Mouse (Mus musculus) adrenal gland, adult 8-10 months (tissue): ENCODE measurements around the gene BC025446. TPM values are rescaled to one million over a fixed set of nuclear protein-coding genes. Genes with fewer than 3 reads are reported as not detected.
"Not testable (repeated sequence)": the region's sequence is repeated elsewhere in the genome, so short reads cannot be mapped to it uniquely, and the experiment has no call there.

Experiments
- DNase-seq: peaks from one replicate; pipeline ENCODE4 v3.0.0; 2022
- total RNA-seq, 4 experiments: library from RNA; stranded (reverse); gene quantifications; 2 replicates each; pipeline ENCODE4 v1.2.4; 2022

The BC025446 gene
- under 1 TPM in 1 of 4 experiments, not detected in 3; 0.22 TPM for total RNA-seq

DNA sequence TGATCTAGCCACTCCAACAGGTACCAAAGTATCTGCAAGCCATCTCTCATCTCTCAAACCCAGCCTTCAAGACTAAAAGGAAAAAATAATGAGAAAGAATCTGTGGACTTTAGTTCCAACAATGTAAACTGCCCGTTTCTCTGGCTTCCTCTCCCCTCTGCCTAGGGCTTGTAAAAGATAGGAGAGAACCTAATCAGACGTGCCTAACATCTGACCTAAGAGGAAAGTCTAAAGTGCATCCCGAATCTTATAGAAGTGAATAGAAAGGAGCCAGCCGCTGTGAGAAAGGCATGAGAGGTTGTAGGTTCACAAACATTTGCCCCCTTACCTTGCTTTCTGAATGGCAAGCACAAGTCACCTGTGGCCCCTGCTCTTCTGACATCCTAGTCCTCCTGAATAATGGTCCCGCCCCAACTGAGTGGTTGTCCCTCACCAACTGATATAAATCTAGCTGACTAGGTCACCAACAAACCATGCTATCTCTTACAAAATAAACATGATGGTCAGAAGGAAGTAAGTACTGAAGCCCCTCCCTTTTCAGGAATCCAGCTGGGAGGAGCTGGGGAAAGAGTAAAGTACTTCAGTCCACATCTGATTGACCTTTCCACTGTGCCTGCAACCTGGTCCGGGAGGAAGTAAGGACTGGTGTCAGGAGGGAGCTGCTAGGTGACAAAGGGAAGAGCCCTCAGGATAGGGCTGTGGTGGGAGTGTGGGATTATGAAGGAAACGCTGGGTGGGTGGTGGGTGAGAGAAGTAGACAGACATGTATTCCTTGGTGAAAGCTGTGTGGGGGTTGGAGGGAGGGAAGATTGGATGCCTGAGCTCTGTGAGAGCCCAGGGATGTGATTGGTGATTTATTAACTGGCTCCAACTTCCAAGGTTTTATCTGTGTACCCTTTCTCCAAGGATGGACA is at the start of gene BC025446:
TSS of gene BC025446 (plus strand) at position 599 of the 914 bp plus-strand sequence.
- no peak for DNase-seq

DNA sequence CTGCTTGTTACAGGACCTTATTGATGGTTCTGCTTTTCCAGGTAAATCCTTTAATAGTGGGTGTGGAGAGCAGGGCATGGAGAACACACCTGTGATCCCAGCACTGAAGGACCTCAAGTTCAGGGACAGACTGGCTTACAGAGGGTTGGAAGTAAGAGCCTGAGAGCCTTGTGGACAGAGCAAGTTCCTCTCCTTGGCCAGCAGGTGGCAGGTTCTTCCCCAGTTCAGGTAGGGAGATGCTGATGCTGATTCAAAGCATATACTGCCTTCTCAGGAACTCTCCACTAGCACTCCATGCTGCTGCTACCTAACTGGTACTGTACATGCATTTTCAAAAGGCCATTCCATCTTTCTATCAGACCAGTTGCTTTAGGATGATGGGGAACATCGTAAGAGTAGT is 40.7 kb upstream of the BC025446 start:
- DNase-seq = no peak

DNA sequence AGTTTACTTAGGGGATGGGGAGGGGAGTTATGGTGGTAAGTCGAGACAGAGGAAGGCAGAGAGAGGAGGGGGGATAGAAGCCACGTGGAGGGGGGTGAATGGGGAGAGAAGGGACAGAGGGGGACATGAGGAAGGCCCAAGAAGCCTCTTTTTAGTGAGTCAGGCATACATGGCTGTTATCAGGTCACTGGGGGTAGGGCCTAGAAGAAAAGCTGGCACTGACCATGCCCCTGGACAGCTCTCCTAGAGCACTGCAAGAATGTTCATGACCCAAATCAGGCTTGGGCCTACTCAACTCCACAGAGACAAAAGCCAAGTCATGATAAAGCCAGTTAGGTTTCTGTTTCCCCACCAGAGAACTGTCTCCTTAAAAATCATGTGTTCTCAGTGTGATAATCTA is 29.9 kb upstream of the BC025446 start:
- DNase-seq = no peak

DNA sequence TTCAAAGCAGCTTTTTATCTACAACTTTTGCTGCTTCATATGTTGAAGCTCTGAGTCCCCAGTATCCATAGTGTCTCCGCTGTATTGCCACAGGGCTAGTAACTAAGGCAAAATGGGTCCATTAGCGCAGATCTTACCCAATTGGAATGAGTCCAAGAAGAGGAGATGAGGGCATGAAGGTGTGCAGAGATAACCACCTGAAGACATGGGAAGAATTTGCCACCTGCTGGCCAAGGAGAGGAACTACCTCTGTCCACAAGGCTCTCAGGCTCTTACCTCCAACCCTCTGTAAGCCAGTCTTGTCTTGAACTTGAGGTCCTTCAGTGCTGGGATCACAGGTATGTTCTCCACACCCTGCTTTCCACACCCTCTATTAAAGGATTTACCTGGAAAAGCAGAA is 27.1 kb upstream of the BC025446 start:
- no peak for DNase-seq

DNA sequence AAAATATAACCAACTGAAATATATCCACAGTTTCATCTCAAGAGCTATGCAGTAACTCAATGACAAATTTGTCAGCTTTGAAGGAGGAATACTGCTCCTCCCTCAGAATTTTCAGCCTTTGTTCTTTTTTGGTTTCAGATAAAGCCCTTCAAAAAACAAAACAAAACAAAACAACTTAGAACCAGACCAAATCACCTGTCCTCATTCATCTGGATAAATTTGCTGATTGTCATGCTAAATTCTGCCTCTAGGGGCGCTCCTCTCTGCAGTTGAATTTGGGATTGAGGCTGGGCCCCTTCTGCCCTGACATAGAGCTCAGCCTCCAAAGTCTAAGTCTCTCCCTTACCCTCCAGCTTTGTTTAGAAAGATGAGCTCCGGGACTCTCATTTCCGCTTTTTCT is 25.6 kb upstream of the BC025446 start:
- DNase-seq = not testable (repeated sequence)

DNA sequence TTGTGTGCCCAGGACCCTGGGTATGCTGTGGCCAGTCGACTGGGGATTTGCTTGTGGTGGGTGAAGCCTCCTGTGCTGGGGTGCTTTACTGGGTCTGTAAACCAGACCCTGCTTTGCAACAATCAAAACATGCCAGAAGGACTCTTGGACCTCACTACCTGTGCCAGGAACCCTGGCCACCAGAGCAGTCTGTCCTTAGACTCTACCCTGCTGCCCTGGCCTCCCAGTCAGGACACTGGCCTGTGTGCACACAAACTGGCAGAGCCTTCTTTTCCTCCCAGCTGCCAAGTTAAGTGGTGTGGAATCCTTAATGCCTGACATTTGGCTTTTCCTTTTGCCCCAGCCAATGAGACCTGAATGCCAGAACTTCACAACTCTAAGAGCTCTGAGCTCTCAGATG is 655 bp downstream of the BC025446 start:
- no peak for DNase-seq

DNA sequence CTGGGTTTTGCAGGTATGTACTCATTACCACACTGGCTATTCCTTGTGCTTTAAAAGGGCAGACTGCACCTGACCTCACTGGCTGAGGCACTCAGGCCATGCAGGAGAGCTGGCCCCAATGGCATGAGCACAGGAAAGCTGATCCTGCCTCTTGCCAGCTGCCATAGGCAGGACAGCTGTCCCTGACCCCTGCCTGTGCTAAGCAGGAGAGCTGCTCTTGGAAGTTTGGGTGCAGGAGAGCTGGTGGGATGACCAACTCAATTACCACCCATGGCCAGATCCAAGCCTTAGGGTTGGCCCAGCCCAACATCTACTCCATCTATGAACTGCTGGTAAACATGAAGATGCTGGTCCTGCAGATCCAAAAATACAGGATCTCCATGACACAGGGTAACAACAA is 5.8 kb downstream of the BC025446 start:
- DNase-seq = no peak

DNA sequence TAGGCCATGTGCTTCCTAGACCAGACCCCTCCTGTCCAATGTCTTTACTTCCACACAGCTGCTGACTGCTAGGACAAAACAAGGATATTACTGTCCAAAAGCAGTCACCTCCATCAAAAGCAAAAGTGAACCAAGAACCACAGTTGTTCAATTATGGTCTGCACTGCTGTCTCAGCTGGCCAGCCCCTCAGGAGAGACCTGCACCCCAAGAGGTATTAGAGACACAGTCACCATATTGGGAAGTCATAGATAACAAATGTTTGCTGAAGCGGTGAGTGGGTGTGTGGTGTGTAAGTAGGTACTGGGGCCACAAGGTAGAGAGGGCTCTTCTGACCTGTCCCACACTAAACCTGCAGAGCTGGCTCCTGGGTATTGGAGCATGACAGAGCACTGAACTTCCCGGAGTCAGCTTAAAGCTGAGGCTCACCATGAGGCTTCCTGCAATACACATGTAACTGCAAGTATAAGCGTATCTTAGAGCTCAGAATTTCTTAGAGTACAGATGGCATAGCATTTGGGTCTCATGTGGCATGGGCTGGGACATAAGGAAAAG is 21.6 kb downstream of the BC025446 start:
- no peak for DNase-seq

DNA sequence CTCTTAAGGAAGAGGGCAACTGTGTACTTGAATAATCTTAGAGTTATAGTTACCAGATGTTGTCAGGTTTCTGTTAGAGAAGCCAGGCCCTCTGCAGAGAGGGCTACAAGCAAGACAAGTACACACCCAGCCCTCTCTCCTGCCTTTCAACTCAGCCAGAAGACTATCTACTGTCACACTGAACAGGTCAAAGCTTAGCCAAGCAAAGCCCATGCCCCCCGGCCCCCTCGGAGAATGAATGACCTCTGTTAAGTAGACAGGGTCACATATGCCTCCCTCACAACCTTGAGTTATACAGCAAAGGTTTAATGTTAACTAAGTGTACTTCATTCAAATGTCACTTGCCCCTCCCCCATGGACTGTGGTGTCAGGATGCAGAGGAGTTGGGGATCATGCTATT is 24.4 kb downstream of the BC025446 start:
- no peak for DNase-seq

DNA sequence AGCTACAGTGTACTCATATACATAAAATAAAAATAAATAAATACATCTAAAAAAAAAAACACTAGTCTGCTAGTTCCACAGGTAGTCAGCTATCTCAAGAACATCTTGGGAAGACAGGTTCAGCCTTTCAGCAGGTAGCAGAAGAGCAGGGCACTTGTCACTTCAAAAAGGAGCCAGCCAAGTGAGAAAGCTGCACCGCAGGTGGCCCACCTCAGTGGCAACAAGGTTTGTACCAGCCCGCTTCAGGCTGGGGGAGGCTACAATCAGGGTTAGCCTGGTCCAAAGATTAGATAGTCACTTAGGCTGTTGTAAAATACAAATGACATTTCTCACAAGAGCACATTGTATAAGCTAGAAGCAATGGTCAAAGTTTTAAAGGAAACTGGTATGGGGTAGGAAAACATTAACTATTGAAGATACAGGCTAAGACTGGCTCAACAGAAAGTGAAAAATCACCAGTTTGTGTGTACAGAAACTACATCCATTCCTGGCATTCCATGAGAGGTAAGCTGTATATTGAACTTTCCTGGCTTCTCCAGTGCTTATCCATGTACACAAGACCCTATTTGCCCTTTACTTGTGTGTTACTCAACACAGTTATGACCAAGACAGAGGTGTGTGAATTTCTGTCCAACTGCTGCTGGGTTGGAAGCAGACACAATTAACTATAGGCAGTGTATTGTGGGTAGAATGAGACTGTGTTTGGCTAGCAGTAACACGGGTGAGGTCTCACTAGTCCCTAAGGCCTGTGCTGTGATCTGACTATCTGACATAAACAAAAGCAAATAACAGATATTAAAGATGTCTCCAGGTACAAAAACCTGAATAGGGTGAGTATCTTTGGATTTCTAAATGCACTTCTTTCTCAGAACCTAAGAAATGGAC is 26.8 kb downstream of the BC025446 start:
- DNase-seq = no peak

DNA sequence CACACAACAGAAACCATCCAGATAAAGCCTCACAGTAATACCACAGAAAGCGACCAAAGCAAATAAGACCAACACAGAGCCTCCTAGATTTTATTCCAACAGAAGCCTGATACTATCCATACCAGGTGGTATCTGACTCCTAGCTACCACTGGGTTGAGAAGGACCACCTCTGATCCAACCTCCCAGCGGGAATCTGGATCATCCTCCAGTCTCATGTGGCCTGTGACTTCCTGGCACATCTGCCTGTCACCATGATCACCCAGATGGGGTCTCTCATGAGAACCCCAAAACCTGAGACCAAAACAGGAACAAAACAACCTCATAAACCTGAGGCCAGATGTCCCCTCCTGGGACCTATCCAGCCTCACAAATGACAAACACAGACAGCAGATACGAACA is 38.5 kb downstream of the BC025446 start:
- no peak for DNase-seq

DNA sequence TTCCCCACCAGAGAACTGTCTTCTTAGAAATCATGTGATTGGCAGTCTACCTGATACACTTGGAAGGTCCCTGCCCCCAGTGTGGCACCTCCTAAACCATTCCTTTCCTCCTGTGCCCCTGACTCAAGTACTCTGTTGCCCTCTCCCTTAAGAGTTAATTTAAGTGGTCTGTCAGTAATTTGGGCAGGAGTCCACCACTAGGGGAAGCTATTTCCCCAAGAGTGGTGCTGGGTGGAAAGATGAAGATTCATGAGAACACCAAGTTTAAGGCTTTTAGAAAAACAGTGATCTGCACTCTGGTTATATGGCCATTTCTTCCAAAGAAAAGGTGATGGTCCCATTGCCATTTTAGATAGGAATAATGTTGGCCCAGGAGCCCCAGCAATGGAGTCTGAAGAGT is 49.7 kb downstream of the BC025446 start:
- DNase-seq = no peak

DNA sequence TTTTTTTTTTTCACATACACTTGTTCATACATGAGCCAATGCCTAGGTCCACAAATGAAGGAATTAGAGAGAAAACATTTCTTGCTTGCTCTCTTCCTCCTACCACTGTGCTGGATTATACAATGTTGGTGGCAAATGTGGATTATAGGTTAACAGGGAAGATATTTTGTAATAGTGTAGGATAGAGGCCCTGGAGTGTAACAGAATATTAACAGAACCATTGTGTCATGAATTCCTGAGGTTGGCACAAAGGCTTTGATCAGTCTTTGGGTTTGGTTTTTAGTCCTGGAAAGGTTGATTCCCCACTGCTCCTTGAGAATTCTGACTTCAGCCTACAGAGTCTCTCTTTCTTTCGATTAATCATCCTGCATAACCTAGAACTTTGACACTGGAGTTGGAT is 50.5 kb downstream of the BC025446 start:
- DNase-seq = no peak

DNA sequence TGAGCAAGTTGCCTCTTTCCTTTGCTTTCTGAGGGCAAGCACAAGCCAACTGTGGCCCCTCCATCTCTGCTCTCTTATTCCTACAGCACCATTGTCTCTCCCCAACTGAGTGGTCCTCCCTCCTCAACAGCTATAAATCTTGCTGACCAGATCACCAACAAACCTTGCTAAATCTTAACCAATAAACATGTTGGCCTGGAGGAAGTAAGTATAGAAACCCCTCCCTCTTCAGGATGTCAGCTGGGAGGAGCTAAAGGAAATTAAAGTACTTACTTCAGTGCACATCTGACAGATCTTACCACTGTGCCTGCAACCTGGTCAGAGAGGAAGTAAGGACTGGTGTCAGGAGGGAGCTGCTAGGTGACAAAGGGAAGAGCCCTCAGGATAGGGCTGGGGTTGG is 51.9 kb downstream of the BC025446 start, which contains the start of gene Ly6f:
TSS of gene Ly6f (plus strand) at position 301 of the 400 bp plus-strand sequence.
- no peak for DNase-seq

DNA sequence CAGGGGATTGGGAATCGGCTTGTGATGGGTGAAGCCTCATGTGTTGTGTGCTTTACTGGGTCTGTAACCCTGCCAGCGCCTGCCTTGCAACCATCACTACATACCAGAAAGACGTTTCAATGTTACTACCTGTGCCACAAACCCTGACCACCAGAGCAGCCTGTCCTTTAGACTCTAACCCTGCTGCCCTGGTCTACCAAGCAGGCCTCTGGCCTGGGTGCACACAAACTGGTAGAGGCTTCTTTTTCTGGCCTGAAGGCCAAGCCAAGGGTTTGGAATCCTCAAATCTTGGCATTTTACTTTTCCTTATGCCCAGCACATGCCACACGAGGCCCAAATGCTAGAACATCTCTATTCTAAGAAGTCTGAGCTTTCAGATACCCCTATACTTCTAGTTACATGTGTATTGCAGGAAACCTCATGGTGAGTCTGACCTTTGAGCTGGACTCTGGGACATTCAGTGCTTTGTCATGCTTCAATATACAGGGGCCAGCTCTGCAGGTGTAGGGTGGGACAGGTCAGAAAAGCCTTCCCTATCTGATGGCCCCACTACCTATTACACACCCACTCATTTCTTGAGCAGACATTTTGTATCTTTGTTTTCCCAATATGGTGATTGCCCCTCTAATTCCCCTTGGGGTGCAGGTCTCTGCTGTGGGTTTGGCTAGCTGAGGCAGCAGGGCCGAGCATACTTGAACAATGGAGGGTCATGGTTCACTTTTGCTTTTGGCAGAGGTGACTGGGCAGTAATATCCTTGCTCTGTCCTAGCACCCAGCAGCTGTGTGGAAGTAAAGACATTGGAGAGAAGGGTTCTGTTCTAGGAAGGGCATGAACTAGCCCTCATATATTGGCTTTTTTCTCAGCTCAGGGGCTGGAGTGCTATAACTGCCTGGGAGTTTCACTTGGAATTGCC is 53.0 kb downstream of the BC025446 start:
- no peak for DNase-seq

DNA sequence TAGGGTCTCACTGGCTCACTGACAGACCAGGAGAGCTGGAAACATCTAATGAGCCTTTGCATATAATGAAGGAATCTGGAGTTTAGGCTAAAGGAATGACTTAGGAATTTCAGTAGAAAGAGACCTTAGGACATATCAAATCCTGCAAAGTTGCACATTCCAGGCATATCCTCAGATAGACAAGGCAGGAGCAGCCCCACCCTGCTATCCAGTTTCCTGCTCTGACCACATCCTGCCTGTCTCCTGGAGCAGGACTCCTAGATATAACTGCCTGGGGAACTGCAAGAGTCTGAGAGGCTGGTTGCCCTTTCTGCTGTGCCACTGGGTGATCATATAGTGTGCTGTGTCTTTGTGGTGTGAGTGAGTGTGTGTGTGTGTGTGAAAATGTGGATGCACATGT is 54.0 kb downstream of the BC025446 start:
- no peak for DNase-seq

DNA sequence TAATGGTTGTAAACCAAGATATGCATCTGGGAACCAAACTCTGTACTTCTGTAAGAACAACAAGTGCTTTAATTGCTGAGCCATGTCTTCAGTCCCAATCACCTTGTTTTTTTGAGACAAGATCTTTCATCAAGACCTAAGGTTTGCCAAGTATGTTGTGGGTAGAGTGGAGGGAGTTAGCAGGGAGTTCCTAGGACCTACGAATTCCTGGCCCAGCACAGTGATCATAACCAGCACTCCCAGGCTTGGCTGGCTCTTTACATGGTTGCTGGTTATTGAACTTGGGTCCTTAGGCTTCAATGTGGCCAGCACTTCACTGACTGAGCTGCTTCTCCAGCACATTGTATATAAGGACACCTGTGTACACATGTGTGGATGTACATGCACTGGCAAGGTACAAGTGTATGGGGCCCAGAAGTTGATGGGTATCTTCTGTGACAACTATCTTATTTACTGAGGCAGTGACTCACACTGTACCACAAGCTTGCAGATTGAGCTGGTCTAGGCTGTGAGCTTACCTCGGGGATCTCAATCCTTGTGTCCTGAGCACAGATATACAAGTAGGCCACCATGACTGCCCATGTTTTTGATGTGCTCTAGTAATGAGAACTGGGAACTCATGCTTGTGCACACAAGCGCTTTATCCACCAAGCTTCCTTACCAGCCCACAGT is 54.7 kb downstream of the BC025446 start:
- DNase-seq = no peak

DNA sequence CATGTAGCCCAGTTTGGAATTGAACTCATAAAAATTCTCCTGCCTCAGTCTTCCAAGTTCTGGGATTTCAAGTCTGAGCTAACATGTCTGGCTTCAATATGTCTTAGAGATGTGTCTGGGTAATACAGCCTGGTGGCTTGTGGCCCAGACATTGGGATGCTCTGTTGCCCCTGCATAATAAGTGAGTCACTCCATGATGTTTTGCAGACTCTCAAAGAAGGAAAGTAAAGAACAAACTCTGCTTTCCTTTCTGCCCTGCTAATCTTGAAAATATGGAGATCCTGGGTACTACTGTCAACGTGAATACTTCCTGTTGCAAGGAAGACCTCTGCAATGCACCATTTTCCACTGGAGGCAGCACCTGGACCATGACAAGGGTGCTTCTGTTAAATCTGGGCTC is 55.2 kb downstream of the BC025446 start:
- no peak for DNase-seq

DNA sequence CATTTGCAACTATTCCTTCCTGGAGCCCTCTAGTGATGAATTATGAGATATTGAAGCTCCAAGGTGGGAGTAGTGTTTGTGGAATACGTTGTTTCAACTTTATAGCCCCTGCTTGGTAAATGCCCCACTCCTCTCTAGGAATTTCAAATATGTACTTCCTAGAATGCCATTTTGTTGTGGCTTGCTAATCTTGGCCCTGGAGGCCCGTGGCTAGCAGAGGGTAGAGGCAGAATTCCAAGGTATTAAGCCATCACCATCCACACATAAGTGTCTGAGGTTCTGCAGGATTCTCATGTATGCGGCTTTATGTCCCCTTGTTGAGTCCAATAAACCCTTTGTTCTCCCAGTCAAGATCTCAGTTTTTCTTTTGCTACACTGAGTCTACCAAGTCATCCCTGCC is 55.7 kb downstream of the BC025446 start:
- no peak for DNase-seq
